Mouse (Mus musculus): ENCODE measurements at regions not wholly inside any gene's neighbourhood (a gene's known extent, or its start where the extent isn't known, plus 50 kb on each side); places are given as distances from the start of the nearest gene placed in this dataset.

DNA sequence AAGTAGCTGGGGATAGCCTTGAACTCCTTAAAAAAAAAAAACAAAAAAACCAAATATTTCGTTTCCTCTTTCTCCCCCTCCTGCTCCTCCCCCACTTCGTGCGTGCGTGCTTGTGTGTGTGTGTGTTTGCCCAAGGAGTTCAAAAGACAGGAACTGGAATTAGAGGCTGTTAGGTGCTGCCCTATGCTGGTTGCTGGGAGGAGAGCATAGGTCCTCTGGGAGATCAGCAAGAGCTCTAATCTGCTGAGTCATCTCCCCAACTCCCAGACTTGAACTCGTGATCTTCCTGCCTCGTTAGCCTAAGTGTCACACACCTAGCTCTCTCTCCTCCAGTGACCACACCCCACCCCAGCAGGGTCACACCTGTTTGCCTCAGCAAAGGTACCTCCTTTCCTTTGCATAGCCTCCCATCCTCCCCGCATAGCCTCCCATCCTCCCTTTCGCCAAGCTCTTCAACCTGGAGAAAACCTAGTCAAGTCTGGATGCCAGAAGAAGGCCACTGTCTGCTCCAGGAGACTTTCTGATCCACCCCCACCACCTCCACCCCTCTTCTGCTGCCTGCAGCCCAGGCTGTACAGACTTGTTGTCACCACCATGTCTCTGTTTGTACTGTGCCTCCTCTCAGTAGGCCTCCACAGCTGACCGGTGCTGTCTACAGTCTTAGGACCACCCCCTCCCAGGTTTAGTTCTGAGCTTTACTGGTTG lies 110.5 kb upstream of the Jun start:
- Histone ChIP-seq H3K4me3 (no peak overlapping the region), H3K4me1 (replicated peaks) (peaks cover 22% of the 10 kb centered on the region), H3K27ac (ENCODE audit: poor library complexity, severe bottlenecking) (no peak overlapping the region), H3K9me3 (replicated peaks) (no peaks in the 10 kb centered on the region), H3K4me2 (no peak overlapping the region), H3K27me3 (replicated peaks) (no peaks in the 10 kb centered on the region), H3K9ac (no peak overlapping the region), H3K36me3 (no peaks in the 10 kb centered on the region)
- WGBS = 66% methylated on average over 9 of the region's 9 CpGs
- ATAC-seq (ENCODE audit: insufficient number of reproducible peaks, low FRiP score) = no peak

DNA sequence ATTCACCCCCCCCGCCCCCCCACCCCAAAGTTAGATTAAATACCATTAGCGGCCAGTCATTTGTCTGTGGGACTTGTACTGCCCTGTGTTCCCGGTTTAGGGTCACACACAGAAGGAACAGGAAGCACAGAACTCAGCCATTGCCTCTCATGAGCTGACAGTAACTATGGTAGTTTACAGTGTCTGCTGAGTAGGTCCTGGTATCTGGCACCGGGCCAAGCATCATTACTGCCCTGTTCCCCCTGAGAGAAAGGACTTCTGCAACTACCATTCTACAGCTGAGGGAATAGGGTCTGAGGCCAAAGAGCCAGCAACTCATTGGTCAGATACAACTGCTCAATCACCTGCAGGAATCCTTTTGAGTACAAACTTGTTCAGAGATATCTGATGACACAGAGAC lies 111.4 kb upstream of the Jun start:
- Histone ChIP-seq H3K4me3 (no peak overlapping the region), H3K9me3 (replicated peaks) (no peaks in the 10 kb centered on the region), H3K36me3 (no peaks in the 10 kb centered on the region), H3K9ac (no peak overlapping the region), H3K4me1 (replicated peaks) (peaks cover 16% of the 10 kb centered on the region), H3K4me2 (no peak overlapping the region), H3K27ac (ENCODE audit: poor library complexity, severe bottlenecking) (no peak overlapping the region), H3K27me3 (replicated peaks) (no peaks in the 10 kb centered on the region)
- ATAC-seq (ENCODE audit: insufficient number of reproducible peaks, low FRiP score) = no peak
- 77% methylated on average over 4 of the region's 4 CpGs for WGBS

DNA sequence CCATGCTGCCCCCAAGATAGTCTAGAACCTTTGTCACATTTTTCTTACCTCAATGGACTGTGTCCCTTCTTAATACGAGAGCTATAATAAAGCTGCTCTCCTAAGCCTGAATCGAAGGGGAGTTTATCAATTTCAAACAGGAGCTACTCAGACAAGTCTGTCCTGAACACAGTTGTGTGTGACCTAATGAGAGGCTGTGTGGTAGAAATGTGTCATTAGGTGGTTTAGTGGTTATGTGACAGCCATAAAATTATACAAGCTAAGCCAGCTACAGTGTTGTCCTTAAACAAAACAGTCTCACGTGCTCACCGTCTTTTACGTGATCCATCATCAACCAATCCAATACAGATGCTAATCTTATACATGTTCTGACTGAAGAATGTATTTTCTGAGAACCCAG lies 114.5 kb upstream of the Jun start:
- WGBS = 83% methylated on average over 5 of the region's 5 CpGs
- Histone ChIP-seq H3K9ac (no peak overlapping the region), H3K4me2 (no peak overlapping the region), H3K4me3 (no peak overlapping the region), H3K36me3 (no peaks in the 10 kb centered on the region), H3K9me3 (replicated peaks) (no peaks in the 10 kb centered on the region), H3K27ac (ENCODE audit: poor library complexity, severe bottlenecking) (no peak overlapping the region), H3K4me1 (replicated peaks) (0 out of 2 replicates have a peak, but pooled peaks cover 6% of the 10 kb centered on the region), H3K27me3 (replicated peaks) (no peaks in the 10 kb centered on the region)
- ATAC-seq (ENCODE audit: insufficient number of reproducible peaks, low FRiP score) = no peak

DNA sequence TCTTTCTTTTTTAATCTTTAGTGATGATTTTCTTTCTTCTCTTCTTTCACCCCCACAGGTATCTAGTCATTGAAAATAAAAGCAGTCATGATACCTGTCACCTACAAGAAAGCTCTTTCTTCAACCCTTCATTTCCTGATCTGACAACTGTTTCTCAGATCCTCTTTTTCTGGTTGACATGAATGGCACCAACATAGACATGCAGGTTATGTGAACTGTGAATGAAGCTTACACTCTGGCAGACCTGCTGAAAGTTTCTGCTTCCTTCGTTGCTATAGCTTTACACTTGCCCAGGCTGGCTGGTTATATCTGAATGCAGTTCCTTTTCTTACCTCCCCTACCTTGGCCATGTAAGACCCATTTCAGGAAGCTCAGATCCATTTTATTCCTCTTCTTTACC lies 115.2 kb upstream of the Jun start:
- 85% methylated on average over 1 of the region's 1 CpGs for WGBS

DNA sequence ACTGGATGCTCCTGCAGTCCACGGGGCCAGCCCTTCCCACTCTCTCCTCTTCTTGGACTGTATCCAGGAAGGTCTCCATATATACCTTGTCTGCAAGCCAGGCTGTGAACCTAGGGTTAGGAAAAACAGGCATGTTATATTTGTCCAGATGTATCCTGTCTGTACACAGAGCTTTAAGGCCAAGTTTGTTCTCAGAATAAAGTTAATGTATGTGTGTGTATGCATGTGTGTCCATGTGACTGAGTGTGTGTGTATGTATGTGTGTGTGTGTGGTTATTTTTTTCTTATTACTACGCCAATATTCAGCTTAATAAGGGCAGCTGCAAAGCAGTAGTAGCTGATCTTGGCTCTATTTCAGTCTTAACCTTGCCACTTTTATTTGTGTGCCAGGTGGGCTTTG lies 117.7 kb upstream of the Jun start:
- Histone ChIP-seq H3K4me1 (replicated peaks) (no peaks in the 10 kb centered on the region), H3K9me3 (replicated peaks) (no peaks in the 10 kb centered on the region), H3K4me3 (no peak overlapping the region), H3K27me3 (replicated peaks) (no peaks in the 10 kb centered on the region), H3K27ac (ENCODE audit: poor library complexity, severe bottlenecking) (no peak overlapping the region), H3K36me3 (no peaks in the 10 kb centered on the region), H3K9ac (no peak overlapping the region), H3K4me2 (no peak overlapping the region)
- 58% methylated on average over 2 of the region's 2 CpGs for WGBS
- no peak for ATAC-seq (ENCODE audit: insufficient number of reproducible peaks, low FRiP score)

More for the DNA sequence above, 115.2 kb upstream of the Jun start:
- Histone ChIP-seq H3K9me3 (replicated peaks) (no peaks in the 10 kb centered on the region), H3K27ac (ENCODE audit: poor library complexity, severe bottlenecking) (no peak overlapping the region), H3K4me1 (replicated peaks) (0 out of 2 replicates have a peak, but pooled peaks cover 6% of the 10 kb centered on the region), H3K9ac (no peak overlapping the region), H3K27me3 (replicated peaks) (no peaks in the 10 kb centered on the region), H3K36me3 (no peaks in the 10 kb centered on the region), H3K4me3 (no peak overlapping the region), H3K4me2 (no peak overlapping the region)
- ATAC-seq (ENCODE audit: insufficient number of reproducible peaks, low FRiP score) = no peak

GRCm38 (mm10) chr4:95177753-95178152 lies 125.7 kb upstream of the Jun start:
- Histone ChIP-seq H3K27me3 (replicated peaks) (no peaks in the 10 kb centered on the region), H3K4me3 (no peak overlapping the region), H3K4me2 (no peak overlapping the region), H3K36me3 (no peaks in the 10 kb centered on the region), H3K9me3 (replicated peaks) (no peaks in the 10 kb centered on the region), H3K9ac (no peak overlapping the region), H3K4me1 (replicated peaks) (peaks cover 10% of the 10 kb centered on the region), H3K27ac (ENCODE audit: poor library complexity, severe bottlenecking) (no peak overlapping the region)
- ATAC-seq (ENCODE audit: insufficient number of reproducible peaks, low FRiP score) = no peak
- WGBS = 33% methylated on average over 2 of the region's 2 CpGs

DNA sequence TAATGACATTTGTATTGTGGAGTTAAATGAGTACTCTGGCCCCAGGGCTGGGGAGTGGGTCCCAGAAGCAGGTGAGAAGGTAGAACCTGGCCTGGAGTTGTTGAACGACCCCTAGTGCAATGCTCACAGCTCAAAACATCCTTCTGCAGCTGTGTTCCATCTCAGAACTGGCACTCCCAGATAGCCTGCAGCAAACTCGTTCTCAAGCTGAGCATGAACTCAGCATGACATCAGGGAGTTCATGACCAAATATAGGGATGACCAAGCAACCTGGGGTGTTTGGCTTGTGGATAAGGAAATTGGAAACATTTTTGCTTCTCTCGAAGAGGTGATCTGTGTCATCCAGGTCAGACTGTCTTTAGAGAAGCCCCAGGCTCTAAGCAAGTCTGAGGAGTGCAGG lies 126.4 kb upstream of the Jun start:
- H3K27ac ChIP-seq (ENCODE audit: poor library complexity, severe bottlenecking) = no peak overlapping the region
- no peak overlapping the region for H3K9ac ChIP-seq
- H3K36me3 ChIP-seq = no peaks in the 10 kb centered on the region
- H3K4me3 ChIP-seq = no peak overlapping the region
- H3K9me3 ChIP-seq (replicated peaks) = no peaks in the 10 kb centered on the region
- H3K27me3 ChIP-seq (replicated peaks) = no peaks in the 10 kb centered on the region
- 0 out of 2 replicates have a peak, but pooled peaks have one; percentile 29 for ATAC-seq (ENCODE audit: insufficient number of reproducible peaks, low FRiP score)
- 36% methylated on average over 3 of the region's 3 CpGs for WGBS
- no peak overlapping the region for H3K4me2 ChIP-seq
- H3K4me1 ChIP-seq (replicated peaks) = peaks cover 10% of the 10 kb centered on the region

DNA sequence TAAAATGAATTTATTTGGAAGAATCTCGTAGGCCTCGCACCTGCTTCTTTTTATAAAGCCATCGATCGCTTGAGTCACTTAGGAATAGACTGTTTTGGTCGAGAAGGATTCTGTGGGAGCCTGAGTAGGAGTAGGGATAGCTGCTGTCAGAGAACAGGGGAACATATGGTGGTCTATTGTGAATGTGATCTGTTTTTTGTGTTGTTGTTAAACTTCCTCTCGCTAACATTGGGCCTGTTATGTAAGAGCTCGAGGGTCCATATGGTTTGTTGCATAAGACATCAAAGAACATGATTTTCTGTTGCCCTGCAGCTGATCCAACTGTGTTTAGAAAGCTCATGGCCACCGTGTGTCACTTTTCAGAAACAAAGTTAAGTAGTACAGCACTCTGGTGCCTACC lies 126.9 kb upstream of the Jun start:
- Histone ChIP-seq H3K9me3 (replicated peaks) (no peaks in the 10 kb centered on the region), H3K4me3 (no peak overlapping the region), H3K4me2 (no peak overlapping the region), H3K9ac (no peak overlapping the region), H3K27me3 (replicated peaks) (no peaks in the 10 kb centered on the region), H3K4me1 (replicated peaks) (peaks cover 10% of the 10 kb centered on the region), H3K27ac (ENCODE audit: poor library complexity, severe bottlenecking) (no peak overlapping the region), H3K36me3 (no peaks in the 10 kb centered on the region)
- WGBS = 80% methylated on average over 8 of the region's 8 CpGs
- ATAC-seq (ENCODE audit: insufficient number of reproducible peaks, low FRiP score) = no peak

GRCm38 (mm10) chr4:95180446-95180845 lies 128.4 kb upstream of the Jun start:
- H3K27ac ChIP-seq (ENCODE audit: poor library complexity, severe bottlenecking) = no peak overlapping the region
- no peak overlapping the region for H3K9ac ChIP-seq
- no peak overlapping the region for H3K4me2 ChIP-seq
- H3K4me3 ChIP-seq = no peak overlapping the region
- H3K27me3 ChIP-seq (replicated peaks) = no peaks in the 10 kb centered on the region
- WGBS = 87% methylated on average over 5 of the region's 5 CpGs
- peaks cover 10% of the 10 kb centered on the region for H3K4me1 ChIP-seq (replicated peaks)
- no peak for ATAC-seq (ENCODE audit: insufficient number of reproducible peaks, low FRiP score)
- no peaks in the 10 kb centered on the region for H3K9me3 ChIP-seq (replicated peaks)
- no peaks in the 10 kb centered on the region for H3K36me3 ChIP-seq

DNA sequence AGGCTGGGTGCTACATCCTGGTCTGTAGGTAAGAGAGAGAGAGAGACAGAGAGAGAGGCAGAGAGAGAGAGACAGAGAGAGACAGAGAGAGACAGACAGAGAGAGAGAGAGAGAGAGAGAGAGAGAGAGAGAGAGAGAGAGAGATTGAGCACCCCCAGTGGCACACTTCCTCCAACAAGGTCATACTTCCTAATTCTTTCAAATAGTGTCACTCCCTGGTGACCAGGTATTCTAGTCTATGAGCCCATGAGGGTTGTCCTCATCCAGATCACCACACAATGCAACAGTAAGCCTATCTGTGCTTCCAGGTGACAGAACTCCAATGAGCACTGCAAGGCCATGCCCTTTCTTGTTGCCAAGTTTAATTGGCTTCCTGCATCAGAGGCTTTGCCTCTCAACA lies 129.0 kb upstream of the Jun start:
- no peaks in the 10 kb centered on the region for H3K27me3 ChIP-seq (replicated peaks)
- no peak overlapping the region for H3K27ac ChIP-seq (ENCODE audit: poor library complexity, severe bottlenecking)
- no peak overlapping the region for H3K4me2 ChIP-seq
- H3K4me1 ChIP-seq (replicated peaks) = peaks cover 10% of the 10 kb centered on the region
- H3K9me3 ChIP-seq (replicated peaks) = no peaks in the 10 kb centered on the region
- H3K36me3 ChIP-seq = no peaks in the 10 kb centered on the region
- H3K9ac ChIP-seq = no peak overlapping the region
- ATAC-seq (ENCODE audit: insufficient number of reproducible peaks, low FRiP score) = no peak
- no peak overlapping the region for H3K4me3 ChIP-seq

DNA sequence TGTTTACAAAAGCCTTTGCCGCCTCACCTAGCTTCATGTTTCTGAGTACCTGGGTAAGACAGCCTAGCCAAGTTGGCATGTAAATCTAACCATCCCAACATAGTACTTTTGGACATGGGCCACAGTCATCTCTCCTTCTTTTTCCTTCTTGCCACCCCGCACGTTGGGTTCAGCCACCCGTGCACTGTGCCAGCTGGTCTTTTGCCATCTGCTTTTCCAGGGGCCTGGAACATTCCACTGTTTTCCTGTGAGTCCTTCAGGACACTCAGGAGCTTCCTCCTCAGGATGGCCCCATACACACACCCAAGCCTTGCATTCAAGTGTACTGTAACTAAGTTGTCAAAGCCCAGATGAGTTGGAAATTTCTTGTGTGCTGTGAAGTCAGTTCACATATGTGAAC lies 132.2 kb upstream of the Jun start:
- Histone ChIP-seq H3K4me1 (replicated peaks) (no peaks in the 10 kb centered on the region), H3K9ac (no peak overlapping the region), H3K9me3 (replicated peaks) (no peaks in the 10 kb centered on the region), H3K36me3 (no peaks in the 10 kb centered on the region), H3K4me3 (no peak overlapping the region), H3K27me3 (replicated peaks) (no peaks in the 10 kb centered on the region), H3K4me2 (no peak overlapping the region), H3K27ac (ENCODE audit: poor library complexity, severe bottlenecking) (no peak overlapping the region)
- 77% methylated on average over 4 of the region's 4 CpGs for whole genome bisulfite sequencing
- no peak for ATAC-seq (ENCODE audit: insufficient number of reproducible peaks, low FRiP score)

Measured in heart, embryonic 12.5 days (tissue).